Mouse (Mus musculus) bone marrow, adult 2 months (tissue): ENCODE results near the gene Cmbl.

Experiments
- CTCF ChIP-seq: fragments of 200-500 bp; IDR thresholded peaks from 2 replicates; pipeline ENCODE4 v1.5.1; 2011; ENCODE audit warnings: low read length, control low read depth; ENCODE audit not compliant: control insufficient read depth, insufficient read depth
- POLR2A ChIP-seq: fragments of 200-500 bp; IDR thresholded peaks from 2 replicates; pipeline ENCODE4 v1.6.1; 2011; ENCODE audit warnings: low read depth, mild to moderate bottlenecking, control low read depth, low read length, borderline replicate concordance; ENCODE audit not compliant: control insufficient read depth

- no peak for TF ChIP-seq CTCF
- no peak for TF ChIP-seq POLR2A
Measured at GRCm38 (mm10) chr15:31535259-31535855, 29.8 kb upstream of the Cmbl start.
